Mouse (Mus musculus) heart, embryonic 14.5 days (tissue): ENCODE results near the gene Tango2. TPM values are rescaled to one million over a fixed set of nuclear protein-coding genes. Genes with fewer than 3 reads are reported as not detected.

Experiments
- ATAC-seq: fragments of 200-750 bp; cut with Nextera tagmentation; 2 replicates; pipeline ENCODE4 v1.8.0; 2017; ENCODE audit warnings: low read depth, moderate TSS enrichment; ENCODE audit not compliant: insufficient number of reproducible peaks, insufficient read depth, low FRiP score
- H3K27ac ChIP-seq, 2 experiments: fragments of 200-500 bp in 1 of 2; fragments of 300-500 bp in 1 of 2; sonication (generic) in 1 of 2; replicated peaks in 1 of 2; 2 replicates each; pipeline ENCODE4 v1.5.1; 2012 to 2014; ENCODE audit warnings: low read depth in 2 of 2, low read length in 2 of 2, control low read depth in 1 of 2, mild to moderate bottlenecking in 1 of 2, mixed read lengths in 1 of 2; ENCODE audit not compliant: control insufficient read depth in 1 of 2, insufficient read depth in 1 of 2
- H3K27me3 ChIP-seq: fragments of 300-500 bp; sonication (generic); 2 replicates; pipeline ENCODE4 v1.6.1; 2014; ENCODE audit warnings: mild to moderate bottlenecking, low read length, control low read depth; ENCODE audit not compliant: control insufficient read depth, insufficient read depth
- H3K36me3 ChIP-seq: fragments of 300-500 bp; sonication (generic); 2 replicates; pipeline ENCODE4 v1.6.1; 2014; ENCODE audit warnings: mild to moderate bottlenecking, control low read depth, low read length, mixed read lengths; ENCODE audit not compliant: control insufficient read depth, insufficient read depth
- H3K4me1 ChIP-seq, 2 experiments: fragments of 200-500 bp in 1 of 2; fragments of 300-500 bp in 1 of 2; sonication (generic) in 1 of 2; 2 replicates each; pipeline ENCODE4 v1.6.1; 2012 to 2014; ENCODE audit warnings: low read length in 2 of 2, control low read depth in 1 of 2, mixed read lengths in 1 of 2; ENCODE audit not compliant: control insufficient read depth in 2 of 2, insufficient read depth in 2 of 2
- H3K4me2 ChIP-seq: fragments of 300-500 bp; sonication (generic); 2 replicates; pipeline ENCODE4 v1.6.1; 2014; ENCODE audit warnings: mild to moderate bottlenecking, low read length
- H3K4me3 ChIP-seq, 2 experiments: fragments of 200-500 bp in 1 of 2; fragments of 300-500 bp in 1 of 2; sonication (generic) in 1 of 2; 2 replicates each; pipeline ENCODE4 v1.5.1; 2012 to 2014; ENCODE audit warnings: low read length in 2 of 2, mild to moderate bottlenecking in 2 of 2, control low read depth in 1 of 2, low read depth in 1 of 2, moderate library complexity in 1 of 2; ENCODE audit not compliant: control insufficient read depth in 1 of 2, insufficient read depth in 1 of 2
- H3K9ac ChIP-seq: fragments of 300-500 bp; sonication (generic); 2 replicates; pipeline ENCODE4 v1.6.1; 2014; ENCODE audit warnings: mild to moderate bottlenecking, low read length
- H3K9me3 ChIP-seq: fragments of 300-500 bp; sonication (generic); 2 replicates; pipeline ENCODE4 v1.6.1; 2016; ENCODE audit warnings: low read length, control low read depth; ENCODE audit not compliant: control insufficient read depth
- WGBS: fragments of 180-500 bp; shearing (Covaris S2); extraction: QIAGEN DNeasy Blood & Tissue Kit; methylation state at CpG from one replicate; pipeline ENCODE4 v1.1.7; 2014; 5-methylcytosine and 5-hydroxymethylcytosine counted together
- polyA plus RNA-seq: library from polyadenylated mRNA; unstranded; fragments of >200 nt; fragmentation: Nextera tagmentation; extraction: Ambion mirVana; gene quantifications from 2 replicates; pipeline ENCODE4 v1.2.1, GENCODE M21; 2014

The Tango2 gene
- polyA plus RNA-seq, 1 experiment from 2014 or later: 67.9 TPM

- Histone ChIP-seq H3K9ac (no peak overlapping the region), H3K4me1 (no peaks in the 10 kb centered on the region), H3K27ac (no peak overlapping the region), H3K4me3 (no peak overlapping the region), H3K27me3 (no peaks in the 10 kb centered on the region), H3K36me3 (no peaks in the 10 kb centered on the region), H3K4me2 (no peak overlapping the region), H3K9me3 (no peaks in the 10 kb centered on the region)
- WGBS: 54% methylated on average over 3 of the region's 3 CpGs
- ATAC-seq: no peak
Observed at GRCm38 (mm10) chr16:18370197-18370596, 22.3 kb upstream of the Tango2 start.

DNA sequence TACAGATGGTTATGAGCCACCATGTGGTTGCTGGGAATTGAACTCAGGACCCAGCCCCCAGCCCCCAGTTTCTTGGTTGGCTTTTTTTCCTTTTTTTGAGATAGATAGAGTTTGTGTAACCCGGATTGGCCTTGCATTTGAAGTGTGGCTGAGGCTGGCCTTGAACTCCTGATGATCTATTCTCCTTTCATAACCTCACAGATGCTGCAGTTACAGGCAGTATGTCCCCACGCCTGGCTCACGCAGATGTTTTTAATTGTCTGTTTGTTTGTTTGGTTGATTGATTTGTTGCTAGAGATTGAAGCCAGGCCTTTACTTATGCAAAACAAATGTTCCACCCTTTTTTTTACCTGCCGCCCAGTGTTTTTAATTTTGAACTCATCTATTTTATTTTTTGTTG lies 18.9 kb upstream of the Tango2 start:
- no peak overlapping the region for H3K27ac ChIP-seq
- no peak for ATAC-seq
- H3K9ac ChIP-seq: no peak overlapping the region
- WGBS: 94% methylated on average over 4 of the region's 4 CpGs
- no peak overlapping the region for H3K4me3 ChIP-seq
- no peaks in the 10 kb centered on the region for H3K4me1 ChIP-seq
- H3K9me3 ChIP-seq: peaks cover 3% of the 10 kb centered on the region; the same call in 1 of the 2 replicates
- no peaks in the 10 kb centered on the region for H3K36me3 ChIP-seq
- H3K27me3 ChIP-seq: no peaks in the 10 kb centered on the region
- no peak overlapping the region for H3K4me2 ChIP-seq

DNA sequence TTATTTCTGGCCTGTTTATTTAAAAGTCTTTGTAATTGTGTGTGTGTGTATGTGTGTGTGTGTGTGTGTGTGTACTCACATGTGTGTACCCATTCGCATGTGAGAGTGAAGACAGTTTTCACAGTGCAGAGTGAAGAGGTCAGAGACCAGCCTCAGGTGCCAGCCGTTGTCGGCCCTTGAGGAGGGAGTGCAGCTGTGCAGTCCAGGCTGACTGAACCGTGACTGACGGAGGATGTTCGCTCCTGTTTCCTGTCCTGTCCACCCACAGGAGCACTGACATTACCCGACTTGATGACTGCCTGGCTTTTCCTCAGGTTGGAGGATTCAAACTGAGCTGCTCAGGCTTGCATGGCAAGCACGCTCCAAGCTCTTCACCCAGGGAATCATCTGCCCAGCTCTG lies 15.0 kb upstream of the Tango2 start:
- Histone ChIP-seq H3K27ac (no peak overlapping the region), H3K9ac (no peak overlapping the region), H3K27me3 (no peaks in the 10 kb centered on the region), H3K4me2 (no peak overlapping the region), H3K4me3 (no peak overlapping the region), H3K36me3 (no peaks in the 10 kb centered on the region), H3K4me1 (peaks cover 0 to 2% of the 10 kb centered on the region in 2 experiments; a peak in 1 of 4 replicates), H3K9me3 (peaks cover 3% of the 10 kb centered on the region; the same call in 1 of the 2 replicates)
- WGBS: 76% methylated on average over 8 of the region's 8 CpGs
- ATAC-seq: no peak

DNA sequence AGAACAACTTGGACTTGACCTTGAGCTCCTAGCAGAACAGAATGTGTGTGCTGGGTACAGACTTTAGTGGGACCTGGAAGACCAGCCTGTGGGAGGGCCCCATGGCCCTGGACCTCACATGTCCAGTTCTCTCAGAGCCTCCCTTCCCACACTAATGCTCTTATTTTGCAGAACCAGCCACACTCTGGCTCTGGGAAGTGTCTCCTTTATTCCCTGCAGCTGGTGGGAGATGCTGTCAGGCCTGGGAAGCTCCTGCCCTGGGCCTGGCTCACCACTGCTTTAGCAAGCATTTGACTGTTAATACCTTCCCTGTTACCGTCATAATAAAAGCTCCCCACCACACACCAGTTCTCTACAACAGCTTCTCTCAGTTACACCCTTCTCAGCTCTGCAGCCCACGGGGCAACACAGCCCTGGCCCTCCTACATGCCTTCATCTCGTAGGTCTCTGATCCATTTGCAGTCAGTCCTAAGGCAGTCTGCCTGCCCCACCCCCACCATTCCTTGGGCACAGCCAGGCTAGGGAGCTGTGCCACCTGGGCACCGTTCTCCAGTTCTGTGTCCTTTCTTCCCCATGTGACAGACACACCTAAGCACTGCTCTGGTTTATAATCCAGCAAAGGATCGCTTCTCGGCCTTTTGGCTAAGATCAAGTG lies 12.4 kb upstream of the Tango2 start:
- Histone ChIP-seq H3K27ac (no peak overlapping the region), H3K9ac (no peak overlapping the region), H3K9me3 (peaks cover 3% of the 10 kb centered on the region; the same call in 1 of the 2 replicates), H3K4me1 (peaks cover 0 to 2% of the 10 kb centered on the region in 2 experiments; a peak in 1 of 4 replicates), H3K4me2 (no peak overlapping the region), H3K27me3 (no peaks in the 10 kb centered on the region), H3K4me3 (no peak overlapping the region), H3K36me3 (no peaks in the 10 kb centered on the region)
- WGBS: 61% methylated on average over 6 of the region's 6 CpGs
- no peak for ATAC-seq

- Histone ChIP-seq H3K9ac (no peak overlapping the region), H3K27ac (no peak overlapping the region), H3K9me3 (no peaks in the 10 kb centered on the region), H3K36me3 (no peaks in the 10 kb centered on the region), H3K27me3 (no peaks in the 10 kb centered on the region), H3K4me2 (no peak overlapping the region), H3K4me3 (no peak overlapping the region), H3K4me1 (peaks cover 0 to 2% of the 10 kb centered on the region in 2 experiments; a peak in 1 of 4 replicates)
- ATAC-seq: no peak
- 73% methylated on average over 6 of the region's 6 CpGs for WGBS
Observed at GRCm38 (mm10) chr16:18357977-18358376, 10.1 kb upstream of the Tango2 start.

DNA sequence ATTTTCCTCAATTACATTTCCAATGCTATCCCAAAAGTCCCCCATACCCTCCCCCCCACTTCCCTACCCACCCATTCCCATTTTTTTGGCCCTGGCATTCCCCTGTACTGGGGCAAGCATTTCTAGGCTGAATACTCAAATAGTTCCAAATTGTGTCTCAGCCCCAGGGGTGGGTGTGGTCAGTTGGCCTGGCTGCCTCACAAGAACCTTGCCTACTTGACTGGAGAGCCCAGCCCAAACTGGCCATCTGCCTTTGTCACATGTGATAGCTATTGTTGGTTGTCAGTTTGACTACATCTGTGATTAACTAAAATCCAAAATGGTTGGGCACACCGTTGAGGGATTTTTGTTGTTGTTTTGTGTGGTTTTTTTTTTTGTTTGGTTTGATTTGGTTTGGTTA lies 9.1 kb upstream of the Tango2 start:
- WGBS: 72% methylated on average over 1 of the region's 1 CpGs
- Histone ChIP-seq H3K27me3 (no peaks in the 10 kb centered on the region), H3K27ac (no peak overlapping the region), H3K4me2 (no peak overlapping the region), H3K9me3 (no peaks in the 10 kb centered on the region), H3K9ac (no peak overlapping the region), H3K36me3 (no peaks in the 10 kb centered on the region), H3K4me3 (no peak overlapping the region), H3K4me1 (peaks cover 0 to 2% of the 10 kb centered on the region in 2 experiments; a peak in 1 of 4 replicates)
- no peak for ATAC-seq

- Histone ChIP-seq H3K27ac (no peak overlapping the region), H3K4me3 (no peak overlapping the region), H3K9ac (no peak overlapping the region), H3K36me3 (no peaks in the 10 kb centered on the region), H3K9me3 (no peaks in the 10 kb centered on the region), H3K4me2 (no peak overlapping the region), H3K27me3 (peaks cover 18% of the 10 kb centered on the region), H3K4me1 (0 out of 4 replicates have a peak, but pooled peaks cover 0 to 3% of the 10 kb centered on the region in 2 experiments)
- WGBS: 33% methylated on average over 1 of the region's 1 CpGs
- ATAC-seq: no peak
Observed at GRCm38 (mm10) chr16:18353106-18353505, 5.2 kb upstream of the Tango2 start.
